Mouse (Mus musculus): ENCODE measurements at regions not wholly inside any gene's neighbourhood (a gene's known extent, or its start where the extent isn't known, plus 50 kb on each side); places are given as distances from the start of the nearest gene placed in this dataset.
A peak's percentile ranks its signal among the peaks of the same experiment; 100 is the strongest.

DNA sequence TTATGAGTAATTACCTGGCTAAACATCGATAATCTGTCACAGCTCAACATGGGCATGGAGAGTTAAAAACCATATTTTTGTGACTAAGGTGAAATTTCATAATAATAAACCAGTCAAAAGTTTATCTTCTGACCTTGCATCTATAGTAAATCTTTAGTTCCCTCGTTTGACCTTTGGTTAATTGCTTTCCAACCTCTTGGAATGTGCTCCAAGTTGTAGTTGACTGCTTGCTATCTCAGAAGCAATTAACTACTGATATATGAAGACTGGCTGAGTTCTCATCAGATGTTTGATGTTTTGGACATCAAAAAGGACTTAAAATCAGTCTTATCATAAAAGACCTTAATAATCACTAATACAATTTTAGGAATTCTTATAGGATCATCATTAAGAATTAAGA lies 895.8 kb upstream of the Tmprss15 start:
- Histone ChIP-seq H3K27ac (replicated peaks; ENCODE audit: low read depth, low read length) (no peak overlapping the region), H3K4me1 (ENCODE audit: control insufficient read depth, insufficient read depth, low read length) (no peaks in the 10 kb centered on the region), H3K4me3 (ENCODE audit: low read depth, low read length) (no peak overlapping the region), H3K4me2 (ENCODE audit: low read depth, low read length) (no peak overlapping the region), H3K9ac (replicated peaks; ENCODE audit: low read length) (no peak overlapping the region), H3K9me3 (replicated peaks; ENCODE audit: control insufficient read depth, low read length) (no peaks in the 10 kb centered on the region), H3K27me3 (ENCODE audit: control insufficient read depth, insufficient read depth, low read length) (no peaks in the 10 kb centered on the region), H3K36me3 (replicated peaks; ENCODE audit: control insufficient read depth, insufficient read depth, low read depth, low read length) (no peaks in the 10 kb centered on the region)
- no peak for ATAC-seq (replicated peaks; ENCODE audit: insufficient number of reproducible peaks, low FRiP score, low TSS enrichment, low read depth)
- 77% methylated on average over 2 of the region's 2 CpGs for WGBS
- DNase-seq (ENCODE audit: low spot score) = no peak

DNA sequence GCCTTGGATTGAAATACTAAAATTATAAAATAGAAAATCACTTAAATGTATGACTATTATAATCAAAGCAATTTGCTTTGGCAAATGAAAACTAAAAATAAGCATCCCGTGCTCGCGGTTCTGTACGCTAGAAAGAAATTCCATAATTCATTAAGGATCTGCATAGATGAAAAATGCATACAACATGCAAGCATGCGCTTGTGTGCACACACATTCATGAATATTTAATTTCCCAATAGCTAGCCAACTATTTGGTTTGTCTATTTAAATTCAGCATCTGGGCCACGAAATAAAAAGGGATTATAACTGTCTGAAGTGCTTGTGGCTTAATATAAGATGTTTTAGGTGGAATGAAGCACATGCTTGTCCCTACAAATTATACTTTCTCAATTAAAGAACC lies 881.2 kb upstream of the Tmprss15 start:
- no peak for ATAC-seq (replicated peaks; ENCODE audit: insufficient number of reproducible peaks, low FRiP score, low TSS enrichment, low read depth)
- 86% methylated on average over 6 of the region's 6 CpGs for WGBS

DNA sequence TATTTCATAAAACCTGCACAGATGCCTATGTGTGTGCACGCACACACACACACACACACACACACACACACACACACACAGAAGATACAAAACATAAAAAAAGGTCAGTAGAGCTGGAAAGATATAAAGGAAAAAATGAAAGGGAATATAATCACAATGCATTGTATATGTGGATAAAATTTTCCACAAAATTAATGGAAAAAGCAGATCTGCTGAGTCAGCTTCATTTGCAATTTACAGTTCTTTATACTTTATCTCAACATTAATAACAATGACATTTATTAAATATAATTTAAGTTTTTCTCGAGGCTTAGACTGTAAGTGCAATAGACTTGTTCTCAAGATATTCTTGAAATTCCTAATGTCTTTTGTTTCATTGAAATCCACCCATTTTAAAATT lies 846.1 kb upstream of the Tmprss15 start:
- Histone ChIP-seq H3K4me2 (ENCODE audit: low read depth, low read length) (no peak overlapping the region), H3K9me3 (replicated peaks; ENCODE audit: control insufficient read depth, low read length) (no peaks in the 10 kb centered on the region), H3K27ac (replicated peaks; ENCODE audit: low read depth, low read length) (no peak overlapping the region), H3K4me1 (ENCODE audit: control insufficient read depth, insufficient read depth, low read length) (no peaks in the 10 kb centered on the region), H3K36me3 (replicated peaks; ENCODE audit: control insufficient read depth, insufficient read depth, low read depth, low read length) (no peaks in the 10 kb centered on the region), H3K9ac (replicated peaks; ENCODE audit: low read length) (no peak overlapping the region), H3K4me3 (ENCODE audit: low read depth, low read length) (no peak overlapping the region), H3K27me3 (ENCODE audit: control insufficient read depth, insufficient read depth, low read length) (no peaks in the 10 kb centered on the region)
- DNase-seq (ENCODE audit: low spot score) = no peak
- ATAC-seq (replicated peaks; ENCODE audit: insufficient number of reproducible peaks, low FRiP score, low TSS enrichment, low read depth) = no peak
- WGBS = 75% methylated on average over 2 of the region's 2 CpGs

More for the DNA sequence above, 881.2 kb upstream of the Tmprss15 start:
- H3K27ac ChIP-seq (replicated peaks; ENCODE audit: low read depth, low read length) = no peak overlapping the region
- no peaks in the 10 kb centered on the region for H3K27me3 ChIP-seq (ENCODE audit: control insufficient read depth, insufficient read depth, low read length)
- no peaks in the 10 kb centered on the region for H3K9me3 ChIP-seq (replicated peaks; ENCODE audit: control insufficient read depth, low read length)
- no peak overlapping the region for H3K4me2 ChIP-seq (ENCODE audit: low read depth, low read length)
- no peak for DNase-seq (ENCODE audit: low spot score)
- no peaks in the 10 kb centered on the region for H3K4me1 ChIP-seq (ENCODE audit: control insufficient read depth, insufficient read depth, low read length)
- H3K9ac ChIP-seq (replicated peaks; ENCODE audit: low read length) = no peak overlapping the region
- no peaks in the 10 kb centered on the region for H3K36me3 ChIP-seq (replicated peaks; ENCODE audit: control insufficient read depth, insufficient read depth, low read depth, low read length)
- H3K4me3 ChIP-seq (ENCODE audit: low read depth, low read length) = no peak overlapping the region

DNA sequence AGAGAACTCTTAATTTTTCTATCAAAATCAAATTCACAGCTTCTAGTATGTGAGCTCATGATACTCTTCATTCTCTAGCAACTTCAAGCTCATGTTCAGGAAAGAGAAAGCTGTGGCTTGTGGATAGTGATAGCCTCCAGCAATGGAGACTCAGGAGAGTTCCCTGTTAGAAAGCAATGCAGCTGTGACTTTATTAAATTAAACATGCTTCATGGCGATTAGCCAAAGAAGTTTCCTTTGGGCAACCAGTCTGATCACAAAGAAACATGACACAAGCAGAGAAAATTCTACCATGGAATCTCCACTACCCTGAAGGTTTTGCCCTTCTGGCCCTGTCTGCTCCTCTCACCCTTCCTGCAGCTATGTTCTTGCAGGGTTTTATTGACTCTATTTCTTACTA lies 816.2 kb upstream of the Tmprss15 start:
- Histone ChIP-seq H3K36me3 (replicated peaks; ENCODE audit: control insufficient read depth, insufficient read depth, low read depth, low read length) (no peaks in the 10 kb centered on the region), H3K4me1 (ENCODE audit: control insufficient read depth, insufficient read depth, low read length) (no peaks in the 10 kb centered on the region), H3K9me3 (replicated peaks; ENCODE audit: control insufficient read depth, low read length) (no peaks in the 10 kb centered on the region), H3K4me2 (ENCODE audit: low read depth, low read length) (no peak overlapping the region), H3K27ac (replicated peaks; ENCODE audit: low read depth, low read length) (no peak overlapping the region), H3K4me3 (ENCODE audit: low read depth, low read length) (no peak overlapping the region), H3K9ac (replicated peaks; ENCODE audit: low read length) (no peak overlapping the region), H3K27me3 (ENCODE audit: control insufficient read depth, insufficient read depth, low read length) (no peaks in the 10 kb centered on the region)
- no peak for ATAC-seq (replicated peaks; ENCODE audit: insufficient number of reproducible peaks, low FRiP score, low TSS enrichment, low read depth)
- DNase-seq (ENCODE audit: low spot score) = peak; percentile 62
- whole genome bisulfite sequencing = 40% methylated on average over 1 of the region's 1 CpGs

DNA sequence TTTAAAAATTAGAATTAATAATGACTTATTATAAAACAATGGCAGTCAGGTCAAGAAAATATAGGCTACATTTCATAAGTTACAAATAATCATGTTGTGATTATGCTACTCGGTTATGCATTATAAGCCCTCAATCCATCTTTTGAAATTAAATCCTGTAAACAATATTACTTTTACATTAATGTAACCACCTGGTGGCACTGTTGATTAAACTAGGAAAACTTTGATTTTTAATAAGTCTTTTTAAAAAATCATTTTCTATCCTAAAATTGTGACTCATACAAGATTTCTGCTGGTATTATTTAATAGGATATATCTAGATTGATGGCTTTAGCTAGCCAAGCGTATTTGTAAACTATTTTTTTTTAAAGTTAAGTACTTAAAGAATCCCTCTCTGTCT lies 810.6 kb upstream of the Tmprss15 start:
- Histone ChIP-seq H3K9ac (replicated peaks; ENCODE audit: low read length) (no peak overlapping the region), H3K27me3 (ENCODE audit: control insufficient read depth, insufficient read depth, low read length) (no peaks in the 10 kb centered on the region), H3K9me3 (replicated peaks; ENCODE audit: control insufficient read depth, low read length) (no peaks in the 10 kb centered on the region), H3K36me3 (replicated peaks; ENCODE audit: control insufficient read depth, insufficient read depth, low read depth, low read length) (no peaks in the 10 kb centered on the region), H3K4me2 (ENCODE audit: low read depth, low read length) (no peak overlapping the region), H3K4me3 (ENCODE audit: low read depth, low read length) (no peak overlapping the region), H3K4me1 (ENCODE audit: control insufficient read depth, insufficient read depth, low read length) (no peaks in the 10 kb centered on the region), H3K27ac (replicated peaks; ENCODE audit: low read depth, low read length) (no peak overlapping the region)
- DNase-seq (ENCODE audit: low spot score) = no peak
- 78% methylated on average over 2 of the region's 2 CpGs for WGBS
- no peak for ATAC-seq (replicated peaks; ENCODE audit: insufficient number of reproducible peaks, low FRiP score, low TSS enrichment, low read depth)

DNA sequence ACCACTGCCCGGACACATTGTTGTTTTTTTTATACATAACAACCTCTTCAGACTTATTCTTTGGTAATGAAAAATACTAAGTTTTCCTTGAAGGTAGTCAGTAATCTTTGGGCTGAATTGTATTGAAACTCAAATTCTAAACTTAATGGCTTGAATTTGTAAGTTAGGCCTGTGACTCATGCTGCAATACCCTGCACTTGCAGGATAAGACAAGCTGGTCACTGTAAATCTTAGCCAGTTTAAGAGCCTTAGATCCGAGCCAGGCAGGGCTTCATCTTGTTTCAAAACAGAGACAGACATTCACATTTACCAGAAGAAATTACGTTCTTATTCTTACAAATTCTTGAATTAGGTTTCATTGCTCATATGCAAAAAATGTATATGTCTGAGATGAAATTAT lies 791.0 kb upstream of the Tmprss15 start:
- Histone ChIP-seq H3K36me3 (replicated peaks; ENCODE audit: control insufficient read depth, insufficient read depth, low read depth, low read length) (no peaks in the 10 kb centered on the region), H3K27me3 (ENCODE audit: control insufficient read depth, insufficient read depth, low read length) (no peaks in the 10 kb centered on the region), H3K4me3 (ENCODE audit: low read depth, low read length) (no peak overlapping the region), H3K9me3 (replicated peaks; ENCODE audit: control insufficient read depth, low read length) (no peaks in the 10 kb centered on the region), H3K27ac (replicated peaks; ENCODE audit: low read depth, low read length) (no peak overlapping the region), H3K9ac (replicated peaks; ENCODE audit: low read length) (no peak overlapping the region), H3K4me2 (ENCODE audit: low read depth, low read length) (no peak overlapping the region), H3K4me1 (ENCODE audit: control insufficient read depth, insufficient read depth, low read length) (no peaks in the 10 kb centered on the region)
- DNase-seq (ENCODE audit: low spot score) = no peak
- ATAC-seq (replicated peaks; ENCODE audit: insufficient number of reproducible peaks, low FRiP score, low TSS enrichment, low read depth) = no peak
- 82% methylated on average over 3 of the region's 3 CpGs for WGBS

DNA sequence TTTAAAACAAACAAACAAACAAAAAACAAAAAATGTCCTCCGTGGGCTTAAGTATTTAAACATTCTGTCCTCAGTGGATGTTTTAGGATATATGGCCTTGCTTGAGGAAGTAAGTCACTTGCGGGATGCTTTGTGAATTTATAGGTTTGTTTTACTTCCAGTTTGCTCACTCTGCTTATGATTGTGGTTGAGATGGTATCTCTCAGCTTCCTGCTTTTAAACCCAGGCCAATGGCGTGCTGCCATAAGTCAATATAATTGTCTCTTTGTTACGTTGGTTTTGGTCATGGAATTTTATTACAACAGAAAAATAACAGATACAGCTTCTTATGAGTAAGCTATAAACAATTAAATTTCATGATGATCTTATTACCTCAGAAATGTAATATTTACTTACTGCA lies 787.2 kb upstream of the Tmprss15 start:
- 86% methylated on average over 4 of the region's 4 CpGs for WGBS

DNA sequence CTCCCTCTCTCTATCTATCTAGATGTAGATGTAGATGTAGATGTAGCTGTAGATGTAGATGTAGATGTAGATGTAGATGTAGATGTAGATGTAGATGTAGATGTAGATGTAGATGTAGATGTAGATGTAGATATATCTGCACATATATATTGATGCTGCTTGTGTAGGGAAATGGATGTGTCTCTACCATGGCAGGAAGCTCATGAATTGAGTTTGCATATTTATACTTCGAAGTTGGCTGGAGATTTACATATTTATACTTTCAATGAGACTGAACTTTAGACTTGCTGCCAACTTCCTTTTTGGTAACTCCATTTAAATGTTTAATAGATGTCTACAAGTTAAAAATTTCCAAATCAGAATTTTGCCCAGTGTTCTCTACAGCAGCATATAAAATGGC lies 785.9 kb upstream of the Tmprss15 start:
- Histone ChIP-seq H3K9me3 (replicated peaks; ENCODE audit: control insufficient read depth, low read length) (no peaks in the 10 kb centered on the region), H3K27ac (replicated peaks; ENCODE audit: low read depth, low read length) (no peak overlapping the region), H3K4me1 (ENCODE audit: control insufficient read depth, insufficient read depth, low read length) (no peaks in the 10 kb centered on the region), H3K36me3 (replicated peaks; ENCODE audit: control insufficient read depth, insufficient read depth, low read depth, low read length) (no peaks in the 10 kb centered on the region), H3K9ac (replicated peaks; ENCODE audit: low read length) (no peak overlapping the region), H3K27me3 (ENCODE audit: control insufficient read depth, insufficient read depth, low read length) (no peaks in the 10 kb centered on the region), H3K4me2 (ENCODE audit: low read depth, low read length) (no peak overlapping the region), H3K4me3 (ENCODE audit: low read depth, low read length) (no peak overlapping the region)
- WGBS = 87% methylated on average over 1 of the region's 1 CpGs
- DNase-seq (ENCODE audit: low spot score) = no peak
- no peak for ATAC-seq (replicated peaks; ENCODE audit: insufficient number of reproducible peaks, low FRiP score, low TSS enrichment, low read depth)

More for the DNA sequence above, 787.2 kb upstream of the Tmprss15 start:
- ATAC-seq (replicated peaks; ENCODE audit: insufficient number of reproducible peaks, low FRiP score, low TSS enrichment, low read depth) = no peak
- no peak for DNase-seq (ENCODE audit: low spot score)
- no peak overlapping the region for H3K4me2 ChIP-seq (ENCODE audit: low read depth, low read length)
- no peak overlapping the region for H3K4me3 ChIP-seq (ENCODE audit: low read depth, low read length)
- H3K9ac ChIP-seq (replicated peaks; ENCODE audit: low read length) = no peak overlapping the region
- no peaks in the 10 kb centered on the region for H3K4me1 ChIP-seq (ENCODE audit: control insufficient read depth, insufficient read depth, low read length)
- H3K27me3 ChIP-seq (ENCODE audit: control insufficient read depth, insufficient read depth, low read length) = no peaks in the 10 kb centered on the region
- H3K27ac ChIP-seq (replicated peaks; ENCODE audit: low read depth, low read length) = no peak overlapping the region
- no peaks in the 10 kb centered on the region for H3K36me3 ChIP-seq (replicated peaks; ENCODE audit: control insufficient read depth, insufficient read depth, low read depth, low read length)
- no peaks in the 10 kb centered on the region for H3K9me3 ChIP-seq (replicated peaks; ENCODE audit: control insufficient read depth, low read length)

Data from embryonic facial prominence, embryonic 11.5 days (tissue).